Mouse (Mus musculus) lung, postnatal 14 days (tissue): Measurements from ENCODE around the gene Prokr1.
A peak's percentile ranks its signal among the peaks of the same experiment; 100 is the strongest.
"Not testable (repeated sequence)": the region's sequence is repeated elsewhere in the genome, so short reads cannot be mapped to it uniquely, and the experiment has no call there.

Experiments used
- DNase-seq: peaks from one replicate; pipeline ENCODE4 v3.0.0; 2021

Prokr1 gene

GRCm38 (mm10) chr6:87590394-87591281 lies at the start of gene Prokr1:
Gene Prokr1, minus strand, starts transcription at chr6:87590743.
- DNase-seq, result peak; percentile 63

GRCm38 (mm10) chr6:87638134-87638660 lies 47.7 kb upstream of the Prokr1 start:
- no peak for DNase-seq

DNA sequence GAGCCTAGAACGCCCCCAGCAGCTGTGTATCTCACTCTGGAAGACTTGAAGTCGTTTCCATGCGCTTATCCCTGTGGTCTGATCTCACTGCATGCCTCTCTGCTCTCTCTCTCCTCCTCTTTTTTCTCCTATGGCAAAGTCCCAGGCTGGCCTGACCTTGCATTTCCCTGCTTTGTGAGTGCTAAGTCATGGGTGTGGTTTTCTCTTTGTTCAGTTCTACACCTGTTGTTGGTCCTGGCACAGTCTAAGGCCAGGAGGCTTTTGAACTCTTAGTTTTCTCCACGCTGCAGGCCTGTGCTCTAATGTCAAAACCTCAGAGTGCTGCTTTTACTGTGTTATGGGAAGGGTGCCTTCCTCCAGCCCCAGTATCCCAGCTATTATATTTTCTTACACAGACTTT lies 41.6 kb upstream of the Prokr1 start:
- DNase-seq, result no peak

- DNase-seq, result not testable (repeated sequence)
These were observed 38.4 kb upstream of the Prokr1 start for GRCm38 (mm10) chr6:87628936-87629335.

GRCm38 (mm10) chr6:87623151-87623550 lies 32.6 kb upstream of the Prokr1 start:
- DNase-seq, result no peak

GRCm38 (mm10) chr6:87621281-87621680 lies 30.7 kb upstream of the Prokr1 start:
- DNase-seq, result peak; percentile 59

GRCm38 (mm10) chr6:87618021-87618420 lies 27.5 kb upstream of the Prokr1 start:
- DNase-seq, result no peak

DNA sequence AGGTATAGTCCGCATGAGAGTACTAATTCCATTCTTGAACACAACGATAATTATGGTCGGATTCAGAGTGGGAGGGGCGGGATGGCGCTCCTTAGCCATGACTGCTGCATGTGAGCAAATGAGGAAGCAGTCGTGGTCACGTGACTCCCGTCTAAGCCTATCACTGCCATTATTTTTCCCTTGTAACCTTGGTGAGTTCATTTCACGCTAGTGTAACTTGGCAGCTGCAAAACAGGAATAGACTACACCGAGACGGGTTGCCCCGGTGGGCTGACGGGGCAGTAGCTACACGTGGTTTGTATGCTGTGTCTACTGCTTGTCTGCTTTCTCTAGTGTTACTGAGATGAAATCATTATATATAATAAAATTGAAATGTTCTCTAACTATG lies 25.1 kb upstream of the Prokr1 start:
- no peak for DNase-seq

GRCm38 (mm10) chr6:87614794-87615695 lies 24.5 kb upstream of the Prokr1 start:
- peak; percentile 80 for DNase-seq

- DNase-seq, result peak; percentile 70
These were observed 9.3 kb upstream of the Prokr1 start for GRCm38 (mm10) chr6:87599825-87600224.

DNA sequence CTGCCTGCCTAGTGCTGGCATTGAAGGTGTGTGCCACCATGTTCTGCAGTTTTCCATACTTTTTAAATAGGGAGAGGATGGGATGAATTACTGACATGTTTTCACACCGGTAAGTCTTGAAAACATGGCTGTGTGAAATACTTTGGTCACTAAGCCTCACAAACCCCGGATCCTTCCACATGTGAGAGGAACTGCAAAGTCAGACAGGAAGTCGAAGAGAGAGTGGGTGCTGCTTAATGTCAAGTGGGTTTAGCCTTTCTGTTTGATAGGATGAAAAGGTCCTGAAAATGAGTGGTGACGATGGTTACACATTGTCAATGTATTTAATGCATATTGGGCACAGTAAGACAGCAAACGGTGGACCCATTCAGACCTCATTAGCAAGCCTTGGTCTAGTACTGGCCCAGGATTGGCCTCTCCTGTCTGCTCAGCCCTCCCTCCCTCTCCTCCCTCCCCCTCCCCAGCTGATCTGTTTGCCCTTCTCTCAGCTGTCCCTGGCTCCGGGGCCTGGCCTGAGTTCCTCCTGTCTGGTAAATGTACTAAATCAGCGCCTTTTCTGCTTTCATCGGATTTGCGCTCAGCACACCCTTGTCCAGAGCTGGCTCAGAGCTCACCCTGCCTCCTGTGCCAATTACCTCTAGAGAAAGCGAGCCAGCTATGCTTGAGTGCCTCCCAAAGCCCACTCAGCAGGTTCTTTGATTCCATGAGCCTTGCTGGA lies 6.7 kb upstream of the Prokr1 start:
- DNase-seq, result no peak

DNA sequence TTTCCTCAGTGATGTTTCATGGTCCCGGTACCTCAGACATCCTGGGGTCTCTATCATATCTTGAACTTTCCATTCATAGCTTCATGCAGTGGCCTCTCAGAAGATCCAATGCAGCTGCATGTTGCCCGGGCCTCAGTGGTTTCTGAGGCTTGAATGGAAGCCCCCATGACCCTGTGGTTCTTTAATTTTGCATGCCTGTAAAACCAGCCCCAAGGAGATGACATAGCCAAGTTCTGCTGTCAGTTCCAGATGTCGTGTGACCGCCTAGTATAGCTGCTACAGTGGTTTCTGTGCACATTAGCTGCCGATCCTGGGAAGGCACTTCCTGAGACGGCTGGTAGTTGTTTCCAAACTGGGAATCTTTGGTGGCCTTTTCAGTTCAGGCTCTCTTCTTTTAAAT lies 3.6 kb upstream of the Prokr1 start:
- DNase-seq, result no peak

DNA sequence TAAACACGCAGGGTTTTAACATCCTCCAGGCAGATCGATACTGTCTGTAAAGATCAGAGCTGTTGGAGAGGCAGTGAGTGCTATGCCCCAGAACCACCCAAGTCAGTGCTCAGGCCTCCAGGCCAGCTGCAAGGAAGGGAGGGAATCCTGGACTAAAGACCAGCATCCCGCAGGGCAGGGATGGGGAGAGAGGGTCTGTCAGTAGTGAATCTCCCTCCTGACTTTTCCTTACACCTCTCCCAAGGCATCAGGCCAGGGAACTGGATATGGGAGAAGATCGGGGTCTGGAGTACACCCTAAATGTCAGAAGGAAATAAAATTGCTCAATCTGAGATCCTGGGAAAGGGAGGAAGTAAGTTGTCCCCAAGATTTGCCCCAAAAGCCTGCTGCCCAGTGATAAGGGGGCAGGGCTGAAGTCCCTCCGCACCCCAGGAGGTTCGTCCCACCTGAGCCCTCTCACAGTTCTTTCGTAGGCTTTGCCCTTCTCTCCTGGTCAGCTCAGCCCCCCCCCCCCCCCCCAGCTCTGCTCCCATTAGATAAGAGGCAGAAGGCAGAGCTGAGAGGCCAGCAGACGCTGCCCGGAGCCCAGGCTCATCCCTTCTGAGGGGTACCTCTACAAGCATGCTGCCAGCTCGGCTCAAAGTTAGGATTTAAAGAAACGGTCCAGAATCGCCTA lies 687 bp downstream of the Prokr1 start:
- DNase-seq, result no peak

DNA sequence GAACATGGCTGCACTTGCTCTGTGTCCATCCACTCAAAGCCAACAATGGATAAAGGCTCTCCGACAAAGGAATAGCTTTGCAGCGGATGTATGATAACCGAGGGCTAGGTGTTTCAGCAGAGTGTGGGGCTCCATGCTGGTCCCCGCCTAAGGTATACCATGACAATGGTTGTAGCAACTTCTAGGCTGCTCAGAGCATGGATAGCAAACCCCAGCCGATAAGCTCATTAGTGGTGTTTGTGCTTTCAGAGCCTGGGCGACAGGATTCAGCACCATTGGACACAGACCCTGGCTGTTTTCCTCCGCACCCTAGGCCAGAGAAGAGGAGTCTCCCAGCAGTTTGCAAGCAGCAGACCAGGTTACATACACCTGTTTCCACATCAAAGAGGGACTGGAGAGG lies 6.6 kb downstream of the Prokr1 start:
- no peak for DNase-seq

GRCm38 (mm10) chr6:87583183-87583611 lies 7.3 kb downstream of the Prokr1 start:
- DNase-seq, result no peak

DNA sequence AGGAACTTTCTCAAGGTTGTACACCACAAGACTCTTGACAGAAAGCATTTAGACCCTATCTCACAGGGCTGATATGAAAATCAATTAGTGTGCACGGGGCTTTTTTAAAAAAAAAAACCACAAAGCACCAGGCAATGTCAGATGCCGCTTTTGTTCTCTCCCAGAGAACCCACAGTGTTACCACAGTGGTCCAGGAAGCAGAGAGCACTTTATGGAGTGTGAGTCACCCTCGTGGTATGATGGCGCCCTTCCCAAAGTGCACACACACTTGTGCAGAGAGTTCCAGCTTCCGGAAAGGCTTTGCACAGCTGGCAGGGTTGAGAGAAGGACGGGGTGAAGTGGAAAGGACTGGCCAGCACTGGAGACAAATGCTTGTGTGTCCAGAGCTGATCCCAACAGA lies 8.1 kb downstream of the Prokr1 start:
- peak; percentile 78 for DNase-seq

- no peak for DNase-seq
These were observed 9.0 kb downstream of the Prokr1 start for GRCm38 (mm10) chr6:87581581-87581980.

DNA sequence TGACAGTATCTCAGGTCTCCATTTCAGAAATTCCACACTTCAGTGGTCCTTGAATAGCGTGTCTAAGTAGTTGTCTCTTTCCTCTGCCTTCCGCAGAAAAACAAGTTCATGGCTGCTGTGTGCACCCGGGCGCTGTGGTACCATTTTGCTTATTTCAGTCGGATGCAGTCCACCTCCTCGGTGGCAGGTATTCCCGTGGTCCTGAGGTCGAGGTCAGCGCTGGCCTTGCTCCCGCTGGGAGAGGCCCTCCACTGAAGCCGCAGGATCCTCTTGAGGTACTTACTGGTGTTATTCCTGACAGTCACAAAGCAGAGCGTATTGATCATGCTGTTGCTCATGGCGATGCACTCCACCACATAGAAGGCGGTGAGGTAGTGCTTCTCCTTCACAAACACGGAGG lies 9.5 kb downstream of the Prokr1 start:
- no peak for DNase-seq

DNA sequence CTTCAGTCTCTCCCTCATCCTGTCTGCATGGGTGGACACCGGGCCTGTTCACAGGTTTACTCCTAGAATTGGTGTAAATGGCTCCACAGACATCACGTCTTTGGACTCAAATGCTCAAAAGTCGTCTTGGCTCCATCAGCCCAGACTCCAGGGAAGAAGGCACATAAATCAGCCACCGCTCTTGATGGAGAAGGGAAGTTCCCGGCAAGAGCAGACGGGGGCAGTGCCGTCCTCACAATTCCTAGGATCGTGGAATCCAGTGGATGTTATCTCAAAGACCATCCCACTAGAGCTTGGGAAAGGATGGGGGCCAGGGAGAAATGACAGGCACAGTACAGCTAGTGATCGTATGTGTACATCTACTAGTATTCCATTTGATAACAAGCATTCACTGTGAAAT lies 12.3 kb downstream of the Prokr1 start:
- DNase-seq, result no peak

DNA sequence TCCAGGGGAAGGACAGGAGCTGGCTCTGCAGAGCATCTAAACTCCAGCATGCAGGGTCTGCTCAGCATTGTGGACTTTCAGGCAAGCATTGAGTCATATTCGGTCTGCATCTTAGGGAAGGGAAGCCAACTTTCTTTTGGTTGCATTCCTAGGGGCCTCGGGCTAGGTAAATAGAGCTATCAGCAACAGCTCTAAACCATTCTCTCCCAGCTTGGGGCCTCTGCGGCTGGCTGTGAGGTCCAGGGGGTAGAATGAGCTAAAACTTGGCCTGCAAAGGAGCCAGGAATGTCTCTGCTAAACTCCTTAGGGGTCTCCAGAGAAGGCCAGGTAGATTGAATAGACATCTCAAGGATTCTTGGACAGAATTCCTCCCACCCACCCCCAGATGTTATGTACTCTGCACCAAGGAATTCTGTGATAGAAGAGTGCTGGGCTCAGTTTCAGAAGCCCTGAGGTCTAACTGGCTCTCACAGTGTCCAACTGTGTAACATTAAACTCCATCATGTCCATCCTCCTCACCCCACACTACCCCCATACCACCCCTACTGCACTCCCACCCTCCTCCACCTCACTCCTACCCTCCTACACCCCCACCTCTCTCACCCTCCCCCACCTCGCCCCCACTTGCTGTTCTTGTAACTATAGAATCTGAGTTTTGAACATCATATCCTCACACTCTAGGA lies 13.8 kb downstream of the Prokr1 start:
- no peak for DNase-seq

DNA sequence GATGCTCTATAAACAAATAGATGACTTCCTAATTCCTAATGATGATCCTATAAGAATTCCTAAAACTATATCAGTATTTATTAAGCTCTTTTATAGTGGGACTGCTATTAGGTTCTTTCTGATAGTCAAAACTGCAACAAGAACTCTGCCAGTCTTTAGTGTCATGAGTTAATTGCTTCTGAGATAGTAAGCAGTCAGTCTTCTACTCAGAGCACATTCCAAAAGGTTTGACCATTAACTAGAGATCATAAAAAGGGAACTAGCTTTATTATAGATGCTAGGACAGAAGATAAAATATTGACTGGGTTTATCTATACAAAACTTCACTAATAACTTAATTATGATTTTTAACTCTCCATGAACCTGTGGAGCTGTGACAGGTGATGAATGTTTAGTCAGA lies 18.7 kb downstream of the Prokr1 start:
- DNase-seq, result not testable (repeated sequence)
